ENCODE assay signal across 8 mouse cellular contexts in the genomic region with DNA sequence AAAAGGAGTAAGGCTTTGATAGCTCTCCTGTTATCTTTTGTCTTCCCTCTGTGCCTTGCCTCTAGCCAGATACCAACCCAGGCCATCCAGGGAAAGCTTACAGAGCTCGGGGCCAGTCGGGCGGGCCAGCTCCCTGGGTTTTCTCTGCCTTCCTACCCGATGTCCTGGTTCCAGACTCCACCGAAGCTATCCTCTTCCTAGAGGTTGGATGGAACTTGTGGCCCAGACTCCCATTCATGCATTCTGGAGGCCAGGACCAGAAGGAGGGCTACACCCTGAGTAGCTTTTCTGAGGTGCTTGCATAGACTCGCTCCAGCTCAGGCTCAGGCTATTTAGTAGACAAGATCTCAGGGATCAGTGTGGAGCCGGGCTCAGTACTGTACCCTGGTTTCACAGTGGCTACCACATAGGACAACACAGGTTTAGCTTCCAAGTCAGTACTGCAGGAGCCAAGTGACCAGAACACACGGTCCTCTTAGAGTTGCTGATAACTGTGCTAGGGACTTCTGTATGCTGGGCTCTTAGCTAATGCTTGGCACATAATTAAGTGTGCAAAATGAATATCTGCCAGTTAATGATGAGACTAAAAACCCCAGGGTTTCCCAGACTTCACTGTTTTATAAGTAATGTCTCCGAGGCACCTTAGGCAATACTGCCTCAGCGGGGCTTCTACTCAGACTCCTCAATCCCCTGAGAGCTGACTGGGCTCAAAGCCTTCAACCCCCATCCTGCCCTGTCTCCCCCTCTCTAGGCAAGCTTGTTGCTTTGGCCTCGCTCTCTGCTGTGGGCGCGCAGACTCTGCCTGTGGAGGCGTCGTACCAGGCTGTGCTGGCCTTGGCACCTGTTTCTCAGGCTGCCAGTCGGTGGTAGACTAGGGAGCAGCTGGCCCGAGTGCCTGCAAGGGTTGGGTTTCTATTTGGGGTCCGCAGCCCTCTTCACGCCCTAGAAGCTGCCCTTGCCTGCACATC. TPM values are rescaled to one million over a fixed set of nuclear protein-coding genes. Genes with fewer than 3 reads are reported as not detected.
DNase-seq lines count a peak whose midpoint lies in the region; ATAC-seq and TF ChIP-seq lines count a peak whose summit lies in the region.

No protein-coding gene starts in this region.

- no peaks in the 10 kb centered on the region for H3K4me1 ChIP-seq in embryonic facial prominence, embryonic 11.5 days (ENCODE audit: control insufficient read depth, insufficient read depth, low read length)
- peaks cover 27% of the 10 kb centered on the region for H3K4me1 ChIP-seq in embryonic facial prominence, embryonic 10.5 days
- H3K4me1 ChIP-seq in neural tube, embryonic 13.5 days (replicated peaks): peaks cover 27% of the 10 kb centered on the region; the same call in 1 of the 2 replicates
- H3K4me1 ChIP-seq in small intestine, adult 2 months (ENCODE audit: control insufficient read depth, insufficient read depth, insufficient read length, low read length): peaks cover 36% of the 10 kb centered on the region

- H3K36me3 ChIP-seq in embryonic facial prominence, embryonic 11.5 days (replicated peaks; ENCODE audit: control insufficient read depth, insufficient read depth, low read depth, low read length): no peaks in the 10 kb centered on the region; the same call in none of the 2 replicates
- H3K36me3 ChIP-seq in embryonic facial prominence, embryonic 10.5 days (replicated peaks): peaks cover 96% of the 10 kb centered on the region
- peaks cover 82% of the 10 kb centered on the region for H3K36me3 ChIP-seq in neural tube, embryonic 13.5 days
- H3K36me3 ChIP-seq in small intestine, adult 2 months (ENCODE audit: control insufficient read depth, insufficient read depth, low read length): peaks cover 51% of the 10 kb centered on the region

- no peak overlapping the region for H3K4me3 ChIP-seq in embryonic facial prominence, embryonic 11.5 days (ENCODE audit: low read depth, low read length)
- no peak overlapping the region for H3K4me3 ChIP-seq in embryonic facial prominence, embryonic 10.5 days
- H3K4me3 ChIP-seq in neural tube, embryonic 13.5 days: no peak overlapping the region
- no peak overlapping the region for H3K4me3 ChIP-seq in small intestine, adult 2 months (ENCODE audit: low read depth, low read length)

- no peaks in the 10 kb centered on the region for H3K27me3 ChIP-seq in embryonic facial prominence, embryonic 11.5 days (ENCODE audit: control insufficient read depth, insufficient read depth, low read length)
- no peaks in the 10 kb centered on the region for H3K27me3 ChIP-seq in embryonic facial prominence, embryonic 10.5 days (replicated peaks; ENCODE audit: low read depth, poor library complexity, severe bottlenecking)
- no peaks in the 10 kb centered on the region for H3K27me3 ChIP-seq in neural tube, embryonic 13.5 days
- H3K27me3 ChIP-seq in small intestine, adult 2 months (ENCODE audit: control insufficient read depth, insufficient read depth, low read length): no peaks in the 10 kb centered on the region

- no peak for DNase-seq in embryonic facial prominence, embryonic 11.5 days (ENCODE audit: low spot score)
- DNase-seq in embryonic facial prominence, embryonic 10.5 days (ENCODE audit: low spot score): no peak
- no peak for DNase-seq in neural tube, embryonic 10.5 days (ENCODE audit: extremely low spot score, low spot score)
- peak; percentile 65 to 77 for DNase-seq in heart, postnatal 10 days
- no peak for DNase-seq in kidney, adult 11 months

- 91% methylated on average over 19 of the region's 19 CpGs for WGBS in embryonic facial prominence, embryonic 11.5 days
- WGBS in embryonic facial prominence, embryonic 10.5 days: 90% methylated on average over 19 of the region's 19 CpGs
- WGBS in neural tube, embryonic 13.5 days: 85% methylated on average over 19 of the region's 19 CpGs
- 81% methylated on average over 19 of the region's 19 CpGs for WGBS in small intestine, adult 2 months

- no peak for TF ChIP-seq CTCF in small intestine, adult 2 months (IDR thresholded peaks at IDR 0.05; ENCODE audit: extremely low read depth, insufficient read length, insufficient replicate concordance, low read depth, low read length)

- H3K9me3 ChIP-seq in embryonic facial prominence, embryonic 11.5 days (replicated peaks; ENCODE audit: control insufficient read depth, low read length): no peaks in the 10 kb centered on the region
- no peaks in the 10 kb centered on the region for H3K9me3 ChIP-seq in embryonic facial prominence, embryonic 10.5 days
- no peaks in the 10 kb centered on the region for H3K9me3 ChIP-seq in neural tube, embryonic 13.5 days

- H3K27ac ChIP-seq in embryonic facial prominence, embryonic 11.5 days (replicated peaks; ENCODE audit: low read depth, low read length): 0 out of 2 replicates have a peak overlapping the region, but pooled peaks have one; percentile 8
- H3K27ac ChIP-seq in embryonic facial prominence, embryonic 10.5 days (replicated peaks): no peak overlapping the region; the same call in 1 of the 2 replicates
- no peak overlapping the region for H3K27ac ChIP-seq in neural tube, embryonic 13.5 days (replicated peaks)
- peak overlapping the region; percentile 93 for H3K27ac ChIP-seq in small intestine, adult 2 months (ENCODE audit: insufficient read depth, low read depth, low read length)

- H3K4me2 ChIP-seq in embryonic facial prominence, embryonic 11.5 days (ENCODE audit: low read depth, low read length): no peak overlapping the region
- H3K4me2 ChIP-seq in neural tube, embryonic 13.5 days: no peak overlapping the region

- H3K9ac ChIP-seq in embryonic facial prominence, embryonic 11.5 days (replicated peaks; ENCODE audit: low read length): no peak overlapping the region
- H3K9ac ChIP-seq in neural tube, embryonic 13.5 days: 0 out of 2 replicates have a peak overlapping the region, but pooled peaks have one; percentile 9

- no peak for ATAC-seq in embryonic facial prominence, embryonic 11.5 days (replicated peaks; ENCODE audit: insufficient number of reproducible peaks, low FRiP score, low TSS enrichment, low read depth)
- no peak for ATAC-seq in neural tube, embryonic 13.5 days (ENCODE audit: low read depth)
- no peak for ATAC-seq in monocyte, adult 5-6 weeks (replicated peaks; ENCODE audit: insufficient number of reproducible peaks, low FRiP score, low TSS enrichment, poor library complexity, severe bottlenecking)

- no peak for TF ChIP-seq POLR2A in small intestine, adult 2 months (IDR thresholded peaks at IDR 0.05; ENCODE audit: low read depth, low read length)

- intact Hi-C loops in heart, postnatal 10 days (cut with DNase I): no loop called here

RNA-seq across cellular contexts. Expression of gene Ehd1, which starts 10.2 kb away (rescaled TPM):
- polyA plus RNA-seq in embryonic facial prominence, embryonic 11.5 days (2014; fragmentation: Nextera tagmentation; extraction: Ambion mirVana): 50.9 and 58.1 TPM in 2 replicates
- 81.8 and 83.5 TPM in 2 replicates for polyA plus RNA-seq in embryonic facial prominence, embryonic 10.5 days (2016; fragmentation: Nextera tagmentation; extraction: Ambion mirVana)
- polyA plus RNA-seq in neural tube, embryonic 13.5 days (2015; fragmentation: Nextera tagmentation; extraction: Ambion mirVana): 85.5 and 101 TPM in 2 replicates
- total RNA-seq in heart, postnatal 10 days (2021): 100 to 1,000 TPM; 129 to 181 TPM
- 315 and 714 TPM in 2 replicates for polyA plus RNA-seq in small intestine, adult 2 months (2012; rRNA removed)
- total RNA-seq in monocyte, adult 5-6 weeks (2017): 40.8 to 62.5 TPM (median 59.6 TPM) in 3 replicates

RNA-seq across cellular contexts. Expression of gene Cdc42bpg, which starts 19.5 kb away (rescaled TPM):
- 0.43 and 0.61 TPM in 2 replicates for polyA plus RNA-seq in embryonic facial prominence, embryonic 11.5 days (2014; fragmentation: Nextera tagmentation; extraction: Ambion mirVana)
- 0.12 and 0.39 TPM in 2 replicates for polyA plus RNA-seq in embryonic facial prominence, embryonic 10.5 days (2016; fragmentation: Nextera tagmentation; extraction: Ambion mirVana)
- polyA plus RNA-seq in neural tube, embryonic 13.5 days (2015; fragmentation: Nextera tagmentation; extraction: Ambion mirVana): 0.26 and 0.57 TPM in 2 replicates
- 1 to 10 TPM; 9.6 to 9.9 TPM for total RNA-seq in heart, postnatal 10 days (2021)
- 26.0 and 53.2 TPM in 2 replicates for polyA plus RNA-seq in small intestine, adult 2 months (2012; rRNA removed)
- total RNA-seq in monocyte, adult 5-6 weeks (2017): 1.9 to 4.3 TPM (median 2.2 TPM) in 3 replicates

RNA-seq across cellular contexts. Expression of gene Atg2a, which starts 45.2 kb away (rescaled TPM):
- 6.5 and 7.7 TPM in 2 replicates for polyA plus RNA-seq in embryonic facial prominence, embryonic 11.5 days (2014; fragmentation: Nextera tagmentation; extraction: Ambion mirVana)
- 12.5 and 13.6 TPM in 2 replicates for polyA plus RNA-seq in embryonic facial prominence, embryonic 10.5 days (2016; fragmentation: Nextera tagmentation; extraction: Ambion mirVana)
- polyA plus RNA-seq in neural tube, embryonic 13.5 days (2015; fragmentation: Nextera tagmentation; extraction: Ambion mirVana): 11.6 and 11.8 TPM in 2 replicates
- 10 to 100 TPM; 17.7 to 19.0 TPM for total RNA-seq in heart, postnatal 10 days (2021)
- 37.0 and 68.8 TPM in 2 replicates for polyA plus RNA-seq in small intestine, adult 2 months (2012; rRNA removed)
- 32.7 to 41.0 TPM (median 33.2 TPM) in 3 replicates for total RNA-seq in monocyte, adult 5-6 weeks (2017)

RNA-seq across cellular contexts. Expression of gene Men1, which starts 48.1 kb away (rescaled TPM):
- polyA plus RNA-seq in embryonic facial prominence, embryonic 11.5 days (2014; fragmentation: Nextera tagmentation; extraction: Ambion mirVana): 49.7 and 51.1 TPM in 2 replicates
- 122 and 130 TPM in 2 replicates for polyA plus RNA-seq in embryonic facial prominence, embryonic 10.5 days (2016; fragmentation: Nextera tagmentation; extraction: Ambion mirVana)
- 71.5 and 73.9 TPM in 2 replicates for polyA plus RNA-seq in neural tube, embryonic 13.5 days (2015; fragmentation: Nextera tagmentation; extraction: Ambion mirVana)
- 10 to 100 TPM; 18.6 to 21.8 TPM for total RNA-seq in heart, postnatal 10 days (2021)
- 23.6 and 38.5 TPM in 2 replicates for polyA plus RNA-seq in small intestine, adult 2 months (2012; rRNA removed)
- total RNA-seq in monocyte, adult 5-6 weeks (2017): 14.1 to 22.5 TPM (median 17.8 TPM) in 3 replicates

RNA-seq across cellular contexts. Expression of gene Ppp2r5b, which starts 51.0 kb away (rescaled TPM):
- polyA plus RNA-seq in embryonic facial prominence, embryonic 11.5 days (2014; fragmentation: Nextera tagmentation; extraction: Ambion mirVana): 25.0 and 27.8 TPM in 2 replicates
- polyA plus RNA-seq in embryonic facial prominence, embryonic 10.5 days (2016; fragmentation: Nextera tagmentation; extraction: Ambion mirVana): 25.5 and 26.3 TPM in 2 replicates
- polyA plus RNA-seq in neural tube, embryonic 13.5 days (2015; fragmentation: Nextera tagmentation; extraction: Ambion mirVana): 103 and 111 TPM in 2 replicates
- 10 to 100 TPM; 30.7 to 31.7 TPM for total RNA-seq in heart, postnatal 10 days (2021)
- polyA plus RNA-seq in small intestine, adult 2 months (2012; rRNA removed): 64.2 and 112 TPM in 2 replicates
- total RNA-seq in monocyte, adult 5-6 weeks (2017): 15.6 to 22.7 TPM (median 18.0 TPM) in 3 replicates

Comparison
In these comparisons a context has a peak if more than half of its experiments do, and no peak if none do; other contexts are left out.
1. H3K27ac ChIP-seq: peak in embryonic facial prominence, embryonic 11.5 days (single experiment) and small intestine, adult 2 months (single experiment); none in embryonic facial prominence, embryonic 10.5 days (single experiment) and neural tube, embryonic 13.5 days (single experiment).
2. DNase-seq: peak in heart, postnatal 10 days (2 of 2); none in embryonic facial prominence, embryonic 11.5 days (single experiment), embryonic facial prominence, embryonic 10.5 days (single experiment), neural tube, embryonic 10.5 days (single experiment) and kidney, adult 11 months (single experiment).
3. RNA of gene Cdc42bpg, which starts 19.5 kb away (polyA plus RNA-seq): 26.0 to 53.2 TPM in small intestine, adult 2 months; 0.26 to 0.57 TPM in neural tube, embryonic 13.5 days, 0.43 to 0.61 TPM in embryonic facial prominence, embryonic 11.5 days and 0.12 to 0.39 TPM in embryonic facial prominence, embryonic 10.5 days; every median in the first group is over 10 times any median in the second.